Mouse (Mus musculus): ENCODE measurements around the gene Fyb.
A peak's percentile ranks its signal among the peaks of the same experiment; 100 is the strongest.

The Fyb gene

DNA sequence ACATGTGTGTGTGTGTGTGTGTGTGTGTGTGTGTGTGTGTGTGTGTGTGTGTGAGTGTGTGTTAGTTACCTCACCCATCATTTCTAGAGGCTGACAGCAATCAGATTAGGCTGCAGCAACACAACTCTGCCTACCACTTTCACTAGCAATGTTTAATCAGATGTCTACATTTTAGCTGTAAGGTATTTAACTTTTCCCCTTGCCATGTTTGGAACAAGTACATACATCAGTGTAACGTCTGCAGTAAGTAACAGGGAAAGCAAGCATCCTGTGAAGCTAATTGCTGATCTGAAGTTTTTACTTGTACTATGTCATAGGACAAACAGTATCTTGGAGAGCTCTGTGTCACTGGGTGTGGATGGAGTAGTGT, 70.6 kb downstream of the Fyb start:
- DNase-seq (ENCODE audit: extremely low spot score, low spot score) = no peak

DNA sequence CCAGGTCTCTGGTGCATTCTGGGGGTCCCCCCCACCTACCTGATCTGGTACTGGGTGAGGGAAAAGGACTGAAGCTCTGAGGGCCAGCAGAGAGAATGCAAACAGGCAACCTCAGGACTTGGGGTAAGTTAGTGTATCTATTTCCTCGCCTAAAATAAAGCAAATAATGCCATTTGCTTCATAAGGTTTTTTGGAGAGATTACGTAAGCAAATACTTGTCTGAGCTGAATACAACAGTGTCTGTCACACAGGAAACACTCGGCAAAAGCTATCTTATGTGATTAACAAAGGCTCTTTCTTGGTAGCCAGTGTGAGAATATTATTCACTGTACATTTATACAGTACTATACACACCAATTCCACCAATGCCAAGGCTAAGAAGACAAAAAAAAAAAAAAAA, 76.0 kb downstream of the Fyb start:
- DNase-seq (ENCODE audit: extremely low spot score, low spot score) = no peak

DNA sequence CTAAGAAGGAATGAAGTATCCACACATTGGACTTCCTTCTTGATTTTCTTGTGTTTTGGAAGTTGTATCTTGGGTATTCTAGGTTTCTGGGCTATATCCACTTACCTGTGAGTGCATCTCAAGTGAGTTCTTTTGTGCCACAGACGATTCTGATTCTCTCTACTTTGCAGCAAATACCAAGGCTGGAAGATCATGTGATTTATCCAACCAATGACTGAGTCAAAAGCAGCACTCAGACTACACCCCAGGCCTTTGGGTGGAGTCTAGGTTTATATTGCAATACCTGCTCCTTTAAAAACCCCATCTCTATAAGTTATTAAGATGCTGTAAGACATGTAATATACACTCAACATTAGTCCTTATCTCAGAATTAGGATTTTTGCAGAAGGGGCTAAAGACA, 77.7 kb downstream of the Fyb start:
- no peak for DNase-seq (ENCODE audit: extremely low spot score, low spot score)

DNA sequence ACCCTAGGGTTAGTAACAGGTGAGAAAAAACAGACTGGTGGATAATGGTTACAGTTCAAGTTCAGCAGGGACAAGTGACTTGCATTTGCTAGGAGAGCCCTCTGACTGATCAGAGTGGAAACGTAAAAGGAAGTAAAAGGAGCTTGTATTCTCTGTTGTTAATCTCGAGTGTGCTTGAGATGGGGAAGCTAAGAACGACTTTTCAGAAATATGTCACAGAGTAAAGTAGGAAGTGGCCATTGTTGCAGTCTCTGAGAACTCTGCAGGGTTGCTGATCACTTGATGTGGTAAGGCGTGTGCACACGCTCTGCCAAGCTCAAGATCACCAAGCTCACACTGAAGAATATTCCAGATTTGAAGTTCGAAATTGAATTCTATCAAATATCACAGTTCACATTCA, 78.7 kb downstream of the Fyb start:
- DNase-seq (ENCODE audit: extremely low spot score, low spot score) = no peak

DNA sequence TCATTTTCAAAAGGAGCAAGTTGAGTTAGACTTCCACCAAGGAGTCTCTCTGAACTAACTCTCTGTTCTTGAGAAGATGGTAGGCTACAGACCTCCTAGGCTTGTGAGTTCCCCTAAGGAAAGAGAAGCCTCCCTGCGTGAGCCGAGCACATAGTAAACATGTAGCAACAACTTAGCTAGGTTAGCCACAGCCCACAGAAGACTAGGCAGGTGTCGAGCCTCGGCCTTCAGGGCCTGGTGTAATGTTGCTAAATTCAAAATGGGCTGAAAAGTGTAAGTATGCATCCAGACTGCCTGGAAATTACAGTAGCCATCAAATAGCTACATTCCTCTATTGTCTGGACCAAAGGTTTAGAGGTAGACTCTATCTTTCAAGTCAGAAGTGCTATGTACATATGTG, 79.3 kb downstream of the Fyb start:
- no peak for DNase-seq (ENCODE audit: extremely low spot score, low spot score)

DNA sequence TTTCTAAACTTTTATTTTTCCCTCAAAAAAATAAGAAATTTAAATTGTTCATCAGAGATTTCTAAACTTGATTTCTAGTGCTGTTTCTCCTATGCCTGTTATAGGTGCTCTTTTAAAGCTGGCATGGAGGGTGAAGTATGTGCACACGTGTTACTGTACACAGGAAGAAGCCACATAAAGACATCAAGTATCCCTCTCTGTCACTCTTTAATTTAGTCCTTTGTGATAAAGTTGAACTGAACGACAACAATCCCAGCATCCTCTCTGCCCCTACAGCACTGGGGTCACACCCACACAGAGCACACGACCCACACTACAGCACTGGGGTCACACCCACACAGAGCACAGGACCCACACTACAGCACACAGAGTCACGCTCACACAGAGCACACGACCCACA, 88.0 kb downstream of the Fyb start:
- DNase-seq (ENCODE audit: extremely low spot score, low spot score) = no peak

DNA sequence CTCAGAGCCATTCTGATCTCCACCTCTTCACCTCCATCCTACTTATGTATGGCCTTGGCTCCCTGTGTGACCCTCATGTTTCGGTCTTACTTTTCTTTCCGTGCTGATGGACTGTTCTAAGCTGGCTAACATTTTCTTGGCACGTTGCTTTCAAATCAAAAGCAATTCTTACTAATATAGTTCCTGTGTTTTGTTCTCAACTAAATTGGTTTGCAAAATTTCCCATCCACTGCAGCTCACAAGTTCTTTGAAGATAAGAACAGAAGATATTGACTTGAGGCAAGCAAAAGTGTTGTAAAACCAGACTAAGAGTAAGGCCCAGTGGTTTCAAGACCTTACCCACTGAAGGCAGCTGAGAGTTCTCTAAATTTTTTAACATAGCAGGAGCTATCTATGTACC, 90.2 kb downstream of the Fyb start:
- DNase-seq (ENCODE audit: extremely low spot score, low spot score) = no peak

DNA sequence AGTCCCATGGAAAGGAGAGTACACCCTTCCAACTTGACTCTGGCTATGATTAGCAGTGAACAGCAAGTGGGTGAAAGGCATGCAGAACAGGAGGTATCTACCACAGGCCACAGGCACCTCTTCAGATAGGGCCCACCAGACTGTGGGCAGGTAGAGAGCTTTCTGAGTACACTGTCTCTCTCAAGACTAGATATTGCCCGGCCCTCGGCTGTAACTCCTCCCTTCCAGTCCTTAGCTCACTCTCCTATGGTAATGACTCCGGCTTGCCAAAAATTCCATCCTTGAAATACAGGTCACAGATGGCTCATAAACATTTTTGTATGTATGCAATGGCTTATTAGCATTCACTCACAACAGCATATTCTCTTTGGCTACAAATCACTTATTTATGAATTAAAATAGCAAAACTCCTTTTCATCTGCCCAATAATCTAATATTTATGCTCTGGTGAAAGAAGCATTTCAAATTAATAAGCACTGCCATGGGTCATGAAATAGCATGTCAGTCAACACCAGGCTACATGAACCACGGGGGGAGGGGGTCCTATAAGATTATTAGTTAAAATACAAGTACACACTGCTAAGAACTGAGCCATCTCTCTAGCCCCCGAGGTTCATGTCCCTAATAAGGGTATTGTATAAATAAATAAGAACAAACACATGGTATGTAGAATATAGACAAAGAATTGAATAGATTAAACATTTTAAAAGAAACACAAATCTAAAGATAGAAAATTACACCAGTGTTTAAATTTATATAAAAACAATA, 93.9 kb downstream of the Fyb start:
- no peak for DNase-seq (ENCODE audit: extremely low spot score, low spot score)

DNA sequence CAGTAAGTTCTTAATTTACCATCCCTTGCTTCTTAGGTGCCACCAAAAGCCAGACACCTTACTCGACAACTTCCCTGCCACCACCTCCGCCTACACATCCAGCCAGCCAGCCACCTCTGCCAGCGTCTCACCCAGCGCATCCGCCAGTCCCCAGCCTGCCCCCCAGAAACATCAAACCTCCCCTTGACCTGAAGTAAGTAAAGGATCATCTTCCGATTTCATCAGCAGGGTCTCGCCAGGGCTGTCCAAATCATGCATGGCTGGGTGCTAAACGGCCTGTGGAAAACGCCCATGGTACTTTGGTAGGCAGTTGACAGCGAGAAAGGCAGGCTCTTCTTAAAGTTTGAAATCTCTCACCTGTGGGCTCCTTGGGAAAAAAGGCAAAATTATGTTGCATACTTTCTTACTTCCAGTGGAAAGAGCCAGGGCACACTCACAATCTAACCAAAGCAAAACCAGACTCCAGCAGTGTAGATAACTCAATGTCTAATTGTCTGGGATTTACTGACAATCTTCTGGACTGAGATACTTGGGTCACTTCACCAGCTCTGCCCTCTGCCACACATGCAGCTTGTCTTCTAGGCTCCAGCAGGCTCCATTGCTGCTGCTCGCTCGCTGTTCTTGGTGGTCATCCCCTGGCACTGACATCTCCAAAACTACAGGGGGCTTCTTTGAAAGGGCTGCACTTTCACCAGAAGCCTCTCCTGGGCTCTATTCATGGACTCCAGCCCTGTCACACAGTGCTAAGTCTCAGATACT, 97.1 kb downstream of the Fyb start:
- DNase-seq (ENCODE audit: extremely low spot score, low spot score) = no peak

DNA sequence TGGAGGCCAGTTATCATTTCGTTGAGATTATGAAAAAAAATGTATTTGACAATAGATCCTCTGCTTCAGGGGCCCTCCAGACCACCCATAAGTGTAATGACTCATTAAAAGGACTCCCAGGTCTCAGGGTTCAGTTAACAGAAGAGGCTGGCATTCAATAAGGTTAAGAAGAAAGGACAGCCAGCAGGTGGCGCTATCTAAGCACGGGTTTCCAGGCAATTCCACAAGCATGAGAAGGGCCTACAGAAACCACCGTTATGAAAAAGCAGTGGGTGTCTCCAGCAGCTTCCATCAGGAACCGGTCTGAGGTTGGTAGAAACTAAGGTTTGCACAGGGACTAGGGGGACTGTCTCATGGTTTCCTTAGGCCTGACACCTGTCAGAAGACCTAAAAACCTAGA, 99.9 kb downstream of the Fyb start:
- peak; percentile 85 for DNase-seq (ENCODE audit: extremely low spot score, low spot score)

DNA sequence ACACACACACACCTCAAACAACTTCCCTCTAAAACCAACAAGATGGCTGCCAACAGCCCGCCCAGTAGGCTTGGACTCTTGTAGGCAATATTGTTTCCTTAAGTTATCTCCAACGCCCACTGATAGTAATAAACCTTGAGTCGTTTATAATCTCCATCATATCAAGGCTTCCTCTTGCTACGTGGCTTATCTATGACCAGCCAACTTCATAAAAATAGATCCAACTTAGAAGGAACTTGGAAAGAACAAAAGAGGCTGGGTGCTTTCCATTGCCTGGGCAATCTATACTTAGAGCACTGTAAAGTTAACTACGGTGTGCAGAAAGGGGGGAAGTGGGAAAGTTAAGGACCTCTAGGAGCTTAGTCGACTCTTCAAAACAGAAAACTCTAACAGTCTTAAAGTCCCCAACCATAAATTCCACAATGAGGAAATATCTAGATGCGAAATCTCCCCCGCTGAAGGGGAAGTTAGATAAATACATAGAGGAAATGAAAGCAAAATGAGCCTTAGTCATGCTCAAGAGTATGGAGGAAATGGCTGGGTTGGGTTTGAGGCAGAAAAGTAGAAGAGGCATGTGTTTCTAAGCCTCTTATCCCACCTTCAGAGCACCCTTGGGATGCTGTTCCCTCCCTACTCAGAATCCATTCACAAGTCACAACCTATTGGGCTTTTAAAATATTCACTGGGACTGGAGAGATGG, 101.0 kb downstream of the Fyb start:
- no peak for DNase-seq (ENCODE audit: extremely low spot score, low spot score)

DNA sequence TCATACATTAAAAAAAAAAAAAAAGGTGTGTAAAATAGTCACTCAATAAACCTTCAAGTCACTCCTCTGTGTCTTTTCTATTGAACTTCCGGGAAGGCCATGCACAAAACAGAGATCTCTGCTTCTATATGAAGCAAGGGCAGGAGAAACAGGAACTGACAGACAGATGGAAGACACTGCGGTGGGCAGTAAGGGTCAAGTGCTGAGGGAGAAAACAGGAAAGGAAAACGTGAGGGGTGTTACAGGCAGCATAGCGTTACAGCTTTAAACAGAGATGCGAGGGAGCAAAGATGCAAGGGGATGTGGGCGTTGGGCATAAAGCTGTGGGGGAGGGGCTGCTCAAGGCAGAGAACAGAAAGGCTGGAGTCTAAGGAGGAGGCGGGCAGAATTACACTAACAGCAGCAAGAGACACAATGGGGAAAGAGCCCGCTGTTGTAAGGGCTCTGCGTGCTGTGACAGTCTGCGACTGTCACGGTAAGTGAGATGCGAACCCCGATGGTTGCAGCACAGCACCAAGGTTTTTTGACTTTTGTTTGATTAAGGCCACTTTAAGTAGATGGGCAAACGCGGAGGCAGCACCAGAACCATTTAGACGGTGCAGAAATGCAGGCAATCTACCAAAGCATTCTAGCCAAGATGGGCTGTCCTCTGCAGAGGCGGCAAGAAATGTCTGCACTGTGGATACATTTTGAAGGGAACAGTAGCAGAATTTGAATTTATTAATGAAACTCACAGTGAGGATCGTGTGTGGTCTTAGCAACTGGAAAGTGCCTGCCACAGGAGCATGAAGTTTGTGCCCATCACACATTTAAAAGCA, 101.9 kb downstream of the Fyb start:
- DNase-seq (ENCODE audit: extremely low spot score, low spot score) = peak; percentile 35

DNA sequence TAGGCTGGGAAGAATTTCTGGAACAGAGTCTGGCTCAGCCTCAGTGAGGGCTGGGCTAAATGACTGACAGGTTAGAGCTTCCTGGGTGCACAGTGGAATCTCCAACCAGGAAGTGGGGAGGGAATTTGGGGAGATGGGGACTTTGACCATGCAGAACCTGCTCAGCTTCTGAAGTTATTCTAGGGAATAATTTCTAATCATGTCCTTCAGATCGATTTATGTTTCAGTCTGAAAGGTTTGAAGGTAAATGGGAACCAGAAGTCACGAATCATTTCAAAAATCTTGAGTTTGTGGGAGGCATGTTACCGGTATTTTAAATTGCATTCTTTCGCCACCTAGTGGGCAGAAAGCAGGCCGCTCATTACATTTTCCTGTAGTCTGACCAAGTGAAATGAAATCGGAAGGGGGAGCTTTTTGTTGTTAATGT, 103.0 kb downstream of the Fyb start:
- DNase-seq (ENCODE audit: extremely low spot score, low spot score) = peak; percentile 52

DNA sequence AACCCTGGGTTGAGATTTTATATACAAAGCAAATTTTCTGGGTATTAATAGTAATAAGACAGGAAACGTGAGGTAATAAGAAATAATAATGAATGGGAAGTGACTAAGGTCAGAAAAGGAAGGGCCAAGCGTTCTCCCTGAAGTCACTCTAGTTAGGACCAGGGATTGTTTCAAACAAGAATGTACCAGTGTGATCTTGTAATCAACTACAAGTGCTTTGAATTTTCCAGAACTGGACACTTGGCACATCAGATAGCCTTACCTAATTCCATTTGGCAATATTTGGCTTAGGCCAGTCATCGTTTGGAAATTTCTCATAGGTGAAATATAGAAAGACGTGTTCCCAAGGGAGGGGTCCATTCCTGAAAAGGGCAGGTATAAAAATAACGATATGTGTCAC, 103.5 kb downstream of the Fyb start:
- DNase-seq (ENCODE audit: extremely low spot score, low spot score) = no peak

DNA sequence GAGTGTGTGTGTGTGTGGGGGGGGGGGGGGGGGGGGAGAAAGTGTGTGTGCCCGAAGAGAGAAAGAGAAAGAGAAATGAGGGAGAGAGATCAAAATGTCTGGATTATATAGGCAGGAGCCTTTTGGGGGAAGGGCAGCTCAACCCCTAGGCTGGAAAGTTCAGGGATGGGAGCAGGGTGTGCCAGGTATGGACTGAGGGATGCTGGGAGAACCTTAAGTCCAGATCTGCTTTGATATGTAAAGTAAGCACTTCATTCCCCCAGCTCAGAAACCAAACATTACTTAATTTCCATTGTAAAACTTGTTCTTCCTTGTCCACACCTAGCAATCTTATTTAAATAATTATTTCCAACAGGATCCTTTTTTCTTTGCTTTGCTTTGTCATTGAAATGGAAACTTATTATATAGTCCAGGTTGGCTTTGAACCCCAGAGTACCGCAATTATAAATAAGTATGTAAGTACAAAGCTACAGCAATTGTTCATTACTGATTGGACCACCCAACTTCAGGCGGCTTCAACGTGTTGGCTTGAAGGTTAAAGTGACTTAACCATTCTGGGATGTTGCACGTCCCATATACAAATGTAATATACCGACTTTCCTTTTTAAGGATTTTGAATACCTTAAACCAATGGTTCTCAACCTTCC, 105.9 kb downstream of the Fyb start:
- no peak for DNase-seq (ENCODE audit: extremely low spot score, low spot score)

DNA sequence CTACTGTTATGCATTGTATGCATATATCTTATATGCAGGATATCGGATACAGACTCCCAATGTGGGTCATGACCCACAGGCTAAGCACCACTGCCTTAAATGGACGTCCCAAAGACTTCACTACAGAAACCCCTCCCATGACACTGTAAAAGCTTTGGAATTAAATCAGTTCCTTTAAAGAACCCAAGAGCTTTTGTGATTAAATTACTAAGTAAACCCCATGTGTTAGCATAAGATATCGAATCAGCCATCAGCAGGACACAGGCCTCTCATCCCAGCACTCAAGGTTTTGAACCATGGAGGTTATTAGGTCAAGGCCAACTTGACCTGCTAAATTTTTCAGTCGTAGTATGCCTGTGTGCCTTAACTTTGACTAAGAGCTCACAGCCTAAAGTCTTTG, 106.5 kb downstream of the Fyb start:
- DNase-seq (ENCODE audit: extremely low spot score, low spot score) = no peak

DNA sequence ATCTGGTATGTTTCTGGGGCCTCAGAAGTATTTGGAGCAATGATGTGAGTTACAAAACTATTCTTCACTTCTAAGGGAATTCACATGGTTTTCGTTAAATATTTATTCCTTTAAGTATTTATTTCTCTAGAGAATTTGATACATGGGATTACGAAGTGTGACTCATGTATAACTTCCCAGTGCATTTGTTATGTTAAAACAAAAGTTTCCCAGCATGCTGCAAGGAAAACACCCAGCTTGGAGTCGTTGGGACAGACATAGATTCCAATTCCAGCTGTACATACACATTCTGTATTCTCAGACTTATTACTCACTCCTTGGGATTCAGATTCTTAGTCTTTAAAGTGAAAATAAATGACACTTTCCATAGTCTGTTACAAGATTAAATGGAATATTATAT, 112.8 kb downstream of the Fyb start:
- no peak for DNase-seq (ENCODE audit: extremely low spot score, low spot score)

DNA sequence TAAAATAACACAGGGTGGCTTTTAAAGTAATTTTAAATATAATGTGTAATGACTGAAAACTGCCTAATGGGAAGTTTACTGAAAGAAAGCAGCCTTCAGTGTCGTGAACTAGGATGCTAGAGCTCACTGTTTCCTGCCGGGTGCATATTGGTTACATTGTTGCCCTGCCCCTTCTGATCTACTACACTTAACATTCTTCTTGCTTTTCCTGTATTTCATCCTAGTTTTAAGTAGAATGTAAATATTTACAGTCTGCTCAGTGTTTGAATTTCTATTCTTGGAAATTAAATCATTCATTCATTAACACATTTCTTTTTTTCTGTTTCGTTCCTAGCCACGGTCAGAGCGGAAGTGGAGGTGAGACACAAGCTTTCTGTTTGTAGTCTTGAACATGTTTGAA, 119.6 kb downstream of the Fyb start:
- DNase-seq (ENCODE audit: extremely low spot score, low spot score) = no peak

DNA sequence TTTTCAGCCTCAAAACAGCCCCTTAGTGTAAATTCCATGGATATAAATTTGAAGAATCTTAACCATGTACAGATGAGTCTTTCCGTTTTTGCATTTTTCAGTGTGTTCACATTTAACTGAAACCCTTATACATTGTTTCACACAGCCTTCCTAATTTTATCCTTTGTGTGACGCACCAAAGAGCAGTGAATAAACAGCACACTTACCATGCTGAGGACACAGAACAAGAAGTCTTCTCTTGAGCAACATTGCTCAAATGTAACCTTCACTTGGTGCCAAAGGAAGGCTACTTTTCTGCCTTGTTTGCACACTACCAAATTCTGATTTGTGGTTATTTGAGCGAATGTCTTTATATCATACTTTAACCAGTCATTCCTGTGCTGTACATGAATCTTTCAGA, 122.8 kb downstream of the Fyb start:
- DNase-seq (ENCODE audit: extremely low spot score, low spot score) = no peak

DNA sequence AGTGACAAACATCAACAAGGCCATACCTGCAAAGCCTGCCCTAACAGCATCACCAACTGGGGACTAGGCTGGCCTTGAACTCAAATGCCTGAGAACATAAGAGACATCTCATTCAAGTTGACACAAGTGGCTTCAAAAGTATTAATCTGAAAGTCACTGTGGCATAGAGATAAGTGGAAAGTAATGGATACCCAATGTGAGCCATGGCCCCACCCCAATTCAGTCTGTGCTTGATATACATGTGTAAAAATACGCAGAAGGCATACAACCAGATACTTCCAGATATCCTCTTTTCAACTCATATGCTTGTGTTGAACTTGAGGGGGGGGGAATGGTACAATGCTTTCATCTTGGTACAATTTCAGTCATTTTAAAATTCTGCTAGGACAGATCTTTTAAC, 124.4 kb downstream of the Fyb start:
- no peak for DNase-seq (ENCODE audit: extremely low spot score, low spot score)

DNA sequence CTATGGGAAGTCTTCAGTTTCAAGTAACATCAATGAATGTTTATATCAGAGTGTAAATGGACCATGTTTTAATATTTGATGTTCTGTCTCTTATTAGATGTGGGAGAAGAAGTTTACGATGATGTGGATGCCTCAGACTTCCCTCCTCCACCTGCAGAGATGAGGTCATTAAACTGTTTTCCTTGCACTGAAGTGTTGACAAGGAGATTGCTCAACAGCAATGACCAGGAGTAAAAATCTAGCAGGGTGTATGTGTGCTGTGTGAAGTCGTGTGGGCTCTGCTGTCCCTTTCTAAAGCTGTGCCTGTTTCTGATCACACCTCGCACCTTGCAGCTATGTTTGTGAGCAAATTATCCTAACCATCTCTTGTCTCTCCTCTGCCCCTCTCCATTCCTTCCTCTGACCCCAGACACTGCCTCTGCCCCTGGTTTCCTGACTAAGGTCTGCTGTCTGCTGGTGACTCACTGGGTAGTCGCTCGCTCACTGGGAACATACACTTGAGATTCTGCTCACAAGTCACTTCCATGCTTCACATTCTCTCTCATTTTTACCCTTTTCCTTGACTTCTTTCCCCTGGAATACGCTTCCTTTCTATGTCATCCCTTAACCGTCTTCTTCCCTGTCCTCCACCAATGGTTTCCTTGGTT, 126.2 kb downstream of the Fyb start:
- DNase-seq (ENCODE audit: extremely low spot score, low spot score) = no peak

Data from neural tube, embryonic 10.5 days (tissue).